Comparison of ENCODE assay signal across 21 mouse cellular contexts in genomic region chr7:123572376-123572990, GRCm38 (mm10).
DNase-seq lines count a peak whose midpoint lies in the region; ATAC-seq lines count a peak whose summit lies in the region.
"Had no signal": no experiment of that assay in that cellular context is flagged by ENCODE, and none has a peak within 500 bp of the region (broad histone marks: within the 10 kb centered on the region; RNA-seq: fewer than 3 reads in every experiment).

No protein-coding gene starts in this region.

- no peak overlapping the region for H3K27ac ChIP-seq in midbrain, embryonic 10.5 days (replicated peaks)
- H3K27ac ChIP-seq in midbrain, embryonic 16.5 days (ENCODE audit: low read length): no peak overlapping the region
- H3K27ac ChIP-seq: embryonic facial prominence, embryonic 15.5 days; heart, embryonic 13.5 days; liver, embryonic 13.5 days; macrophage; stomach, postnatal 0 days had no signal

- no peak overlapping the region for H3K4me3 ChIP-seq in midbrain, embryonic 10.5 days
- H3K4me3 ChIP-seq in midbrain, embryonic 16.5 days (ENCODE audit: low read depth, low read length): no peak overlapping the region
- H3K4me3 ChIP-seq: embryonic facial prominence, embryonic 15.5 days; heart, embryonic 13.5 days; liver, embryonic 13.5 days; midbrain, embryonic 15.5 days had no signal

- no peak overlapping the region for H3K4me2 ChIP-seq in midbrain, embryonic 16.5 days (ENCODE audit: low read length)
- H3K4me2 ChIP-seq: embryonic facial prominence, embryonic 15.5 days; heart, embryonic 13.5 days; liver, embryonic 13.5 days; midbrain, embryonic 15.5 days had no signal

- intact Hi-C loops in left cerebral cortex, postnatal 36 days (cut with DNase I): no loop called here
- intact Hi-C loops in left cerebral cortex, postnatal 25 days (cut with DNase I): no loop called here

- no peak for ATAC-seq in midbrain, embryonic 16.5 days
- ATAC-seq in cerebellum, adult (ENCODE audit: insufficient number of reproducible peaks, low FRiP score, low TSS enrichment): no peak
- ATAC-seq: midbrain, embryonic 15.5 days had no signal

- DNase-seq in midbrain, embryonic 10.5 days (ENCODE audit: low spot score): peak; percentile 28
- peak; percentile 22 for DNase-seq in embryo, embryonic 9.5 days (ENCODE audit: extremely low spot score)
- DNase-seq in hindlimb bud, embryonic 11.5 days (ENCODE audit: extremely low spot score, low read depth, low spot score): peak; percentile 68
- no peak for DNase-seq in left cerebral cortex, postnatal 36 days (ENCODE audit: low spot score in 2 of 2)
- no peak for DNase-seq in left cerebral cortex, postnatal 25 days (ENCODE audit: low spot score in 2 of 2)
- DNase-seq: adrenal gland, adult 2 months; cerebellum, adult 9-11 months; heart, postnatal 36 days; kidney, adult 18-20 months; kidney, postnatal 10 days; left cerebral cortex, postnatal 4 days; liver, embryonic 13.5 days; right cerebral cortex, postnatal 4 days; thymus, postnatal 14 days had no signal

- WGBS in midbrain, embryonic 10.5 days: 48% methylated on average over 4 of the region's 4 CpGs
- 50% methylated on average over 4 of the region's 4 CpGs for WGBS in midbrain, embryonic 16.5 days

- no peak overlapping the region for H3K9ac ChIP-seq in midbrain, embryonic 16.5 days (ENCODE audit: low read depth, low read length)
- H3K9ac ChIP-seq: embryonic facial prominence, embryonic 15.5 days; heart, embryonic 13.5 days; liver, embryonic 13.5 days; midbrain, embryonic 15.5 days had no signal

- H3K9me3 ChIP-seq in midbrain, embryonic 10.5 days (replicated peaks): no peaks in the 10 kb centered on the region
- no peaks in the 10 kb centered on the region for H3K9me3 ChIP-seq in midbrain, embryonic 16.5 days (replicated peaks; ENCODE audit: control insufficient read depth, low read length, poor library complexity, severe bottlenecking)
- H3K9me3 ChIP-seq: embryonic facial prominence, embryonic 15.5 days; heart, embryonic 13.5 days; liver, embryonic 13.5 days; midbrain, embryonic 15.5 days had no signal

- H3K36me3 ChIP-seq in midbrain, embryonic 10.5 days: no peaks in the 10 kb centered on the region
- no peaks in the 10 kb centered on the region for H3K36me3 ChIP-seq in midbrain, embryonic 16.5 days (ENCODE audit: control insufficient read depth, insufficient read depth, low read length)
- H3K36me3 ChIP-seq: embryonic facial prominence, embryonic 15.5 days; heart, embryonic 13.5 days; liver, embryonic 13.5 days; midbrain, embryonic 15.5 days had no signal

- H3K27me3 ChIP-seq in midbrain, embryonic 10.5 days (ENCODE audit: low read depth, poor library complexity, severe bottlenecking): no peaks in the 10 kb centered on the region
- H3K27me3 ChIP-seq in midbrain, embryonic 16.5 days (ENCODE audit: control insufficient read depth, insufficient read depth, low read depth, low read length): no peaks in the 10 kb centered on the region
- H3K27me3 ChIP-seq: embryonic facial prominence, embryonic 15.5 days; heart, embryonic 13.5 days; liver, embryonic 13.5 days; midbrain, embryonic 15.5 days had no signal

- H3K4me1 ChIP-seq in midbrain, embryonic 10.5 days: peaks cover 41% of the 10 kb centered on the region
- peaks cover 14% of the 10 kb centered on the region for H3K4me1 ChIP-seq in midbrain, embryonic 16.5 days (ENCODE audit: control insufficient read depth, insufficient read depth, low read length)
- H3K4me1 ChIP-seq: heart, embryonic 13.5 days; liver, embryonic 13.5 days had no signal

Comparison
In these comparisons a context has a peak if more than half of its experiments do, and no peak if none do; other contexts are left out.
1. DNase-seq: peak in midbrain, embryonic 10.5 days (single experiment), embryo, embryonic 9.5 days (single experiment) and hindlimb bud, embryonic 11.5 days (single experiment); none in left cerebral cortex, postnatal 36 days (0 of 2) and left cerebral cortex, postnatal 25 days (0 of 2).